18 mouse cellular contexts compared by ENCODE assay signal in genomic region chr8:47336433-47336832, GRCm38 (mm10).
"Had no signal": no experiment of that assay in that cellular context is flagged by ENCODE, and none has a peak within 500 bp of the region (broad histone marks: within the 10 kb centered on the region; RNA-seq: fewer than 3 reads in every experiment).

No protein-coding gene starts in this region.

- H3K4me3 ChIP-seq: megakaryocyte, embryonic 14.5 days; midbrain, embryonic 13.5 days; midbrain, embryonic 15.5 days; neural tube, embryonic 12.5 days; stomach, embryonic 15.5 days had no signal

- H3K27ac ChIP-seq: midbrain, embryonic 13.5 days; midbrain, embryonic 15.5 days; neural tube, embryonic 12.5 days; stomach, embryonic 15.5 days; stomach, postnatal 0 days had no signal

- ATAC-seq: midbrain, embryonic 13.5 days; midbrain, embryonic 15.5 days had no signal

- DNase-seq: lung, adult 18-20 months; lung, embryonic 14.5 days; lung, postnatal 10 days; lung, postnatal 4 days; retina, postnatal 1 day; right cerebral cortex, adult 18-20 months; right cerebral cortex, postnatal 25 days; right cerebral cortex, postnatal 4 days; thymus, adult 2 months; thymus, postnatal 25 days; thymus, postnatal 4 days had no signal

- H3K27me3 ChIP-seq: megakaryocyte, embryonic 14.5 days; midbrain, embryonic 13.5 days; midbrain, embryonic 15.5 days; stomach, embryonic 15.5 days had no signal

- H3K4me1 ChIP-seq: megakaryocyte, embryonic 14.5 days had no signal

- H3K9me3 ChIP-seq: midbrain, embryonic 13.5 days; midbrain, embryonic 15.5 days; neural tube, embryonic 12.5 days; stomach, embryonic 15.5 days had no signal

- H3K4me2 ChIP-seq: lung, embryonic 14.5 days; midbrain, embryonic 11.5 days; midbrain, embryonic 13.5 days; midbrain, embryonic 15.5 days; neural tube, embryonic 12.5 days; stomach, embryonic 15.5 days had no signal

- H3K9ac ChIP-seq: lung, embryonic 14.5 days; midbrain, embryonic 13.5 days; midbrain, embryonic 15.5 days; neural tube, embryonic 12.5 days; stomach, embryonic 15.5 days had no signal

- H3K36me3 ChIP-seq: midbrain, embryonic 13.5 days; midbrain, embryonic 15.5 days; neural tube, embryonic 12.5 days; stomach, embryonic 15.5 days had no signal
